Mouse (Mus musculus): ENCODE measurements at regions not wholly inside any gene's neighbourhood (a gene's known extent, or its start where the extent isn't known, plus 50 kb on each side); places are given as distances from the start of the nearest gene placed in this dataset.

- H3K36me3 ChIP-seq (ENCODE audit: control insufficient read depth, insufficient read depth, low read length), result no peaks in the 10 kb centered on the region
- 84% methylated on average over 9 of the region's 9 CpGs for WGBS
- ATAC-seq (replicated peaks; ENCODE audit: low FRiP score), result no peak
Measured at GRCm38 (mm10) chr3:31433201-31433600, 123.0 kb upstream of the Slc7a14 start.

DNA sequence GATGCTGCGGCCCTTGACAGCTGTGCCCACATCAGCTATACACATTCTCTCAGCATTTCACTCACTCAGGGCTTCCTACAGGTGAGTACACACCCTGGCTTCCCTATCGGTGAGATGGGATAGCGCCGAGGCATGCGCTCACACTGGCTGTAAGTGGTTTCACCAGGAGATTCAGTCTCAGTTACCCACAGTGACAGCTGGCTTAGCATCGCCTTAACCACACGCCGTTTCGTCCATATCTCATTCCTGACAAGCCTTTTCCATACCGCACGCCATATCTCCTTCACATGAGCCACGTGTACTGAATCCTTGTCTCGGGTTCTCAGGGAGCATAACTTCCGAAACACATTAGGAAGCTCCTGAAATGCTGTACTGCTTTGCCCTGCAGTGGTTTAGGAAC, 113.3 kb upstream of the Slc7a14 start:
- DNase-seq (ENCODE audit: low spot score) (no peak), ATAC-seq (replicated peaks; ENCODE audit: low FRiP score) (no peak)
- 87% methylated on average over 14 of the region's 14 CpGs for WGBS
- Histone ChIP-seq H3K27ac (ENCODE audit: low read depth, low read length) (no peak overlapping the region), H3K4me1 (replicated peaks; ENCODE audit: control insufficient read depth, insufficient read depth, low read length) (no peaks in the 10 kb centered on the region), H3K27me3 (replicated peaks; ENCODE audit: control insufficient read depth, insufficient read depth, low read length) (no peaks in the 10 kb centered on the region), H3K9ac (ENCODE audit: low read depth, low read length) (no peak overlapping the region), H3K9me3 (ENCODE audit: control insufficient read depth, low read length) (no peaks in the 10 kb centered on the region), H3K4me2 (no peak overlapping the region), H3K4me3 (ENCODE audit: low read depth, low read length) (no peak overlapping the region), H3K36me3 (ENCODE audit: control insufficient read depth, insufficient read depth, low read length) (no peaks in the 10 kb centered on the region)

More at GRCm38 (mm10) chr3:31433201-31433600, 123.0 kb upstream of the Slc7a14 start:
- Histone ChIP-seq H3K9me3 (ENCODE audit: control insufficient read depth, low read length) (no peaks in the 10 kb centered on the region), H3K27ac (ENCODE audit: low read depth, low read length) (no peak overlapping the region), H3K4me1 (replicated peaks; ENCODE audit: control insufficient read depth, insufficient read depth, low read length) (0 out of 2 replicates have a peak, but pooled peaks cover 3% of the 10 kb centered on the region), H3K9ac (ENCODE audit: low read depth, low read length) (no peak overlapping the region), H3K27me3 (replicated peaks; ENCODE audit: control insufficient read depth, insufficient read depth, low read length) (no peaks in the 10 kb centered on the region), H3K4me2 (no peak overlapping the region), H3K4me3 (ENCODE audit: low read depth, low read length) (no peak overlapping the region)
- DNase-seq (ENCODE audit: low spot score), result no peak

GRCm38 (mm10) chr3:31408802-31409201, 98.6 kb upstream of the Slc7a14 start:
- H3K9me3 ChIP-seq (ENCODE audit: control insufficient read depth, low read length), result no peaks in the 10 kb centered on the region
- H3K4me2 ChIP-seq, result no peak overlapping the region
- 51% methylated on average over 4 of the region's 4 CpGs for WGBS
- ATAC-seq (replicated peaks; ENCODE audit: low FRiP score) (no peak), DNase-seq (ENCODE audit: low spot score) (no peak)
- H3K36me3 ChIP-seq (ENCODE audit: control insufficient read depth, insufficient read depth, low read length), result no peaks in the 10 kb centered on the region
- no peaks in the 10 kb centered on the region for H3K27me3 ChIP-seq (replicated peaks; ENCODE audit: control insufficient read depth, insufficient read depth, low read length)
- H3K4me1 ChIP-seq (replicated peaks; ENCODE audit: control insufficient read depth, insufficient read depth, low read length), result no peaks in the 10 kb centered on the region
- H3K27ac ChIP-seq (ENCODE audit: low read depth, low read length), result no peak overlapping the region
- H3K9ac ChIP-seq (ENCODE audit: low read depth, low read length), result no peak overlapping the region
- no peak overlapping the region for H3K4me3 ChIP-seq (ENCODE audit: low read depth, low read length)

GRCm38 (mm10) chr3:31405880-31406279, 95.7 kb upstream of the Slc7a14 start:
- DNase-seq (ENCODE audit: low spot score), result no peak
- Histone ChIP-seq H3K27me3 (replicated peaks; ENCODE audit: control insufficient read depth, insufficient read depth, low read length) (no peaks in the 10 kb centered on the region), H3K4me1 (replicated peaks; ENCODE audit: control insufficient read depth, insufficient read depth, low read length) (no peaks in the 10 kb centered on the region), H3K36me3 (ENCODE audit: control insufficient read depth, insufficient read depth, low read length) (no peaks in the 10 kb centered on the region), H3K4me3 (ENCODE audit: low read depth, low read length) (no peak overlapping the region), H3K9me3 (ENCODE audit: control insufficient read depth, low read length) (no peaks in the 10 kb centered on the region), H3K4me2 (no peak overlapping the region), H3K9ac (ENCODE audit: low read depth, low read length) (no peak overlapping the region), H3K27ac (ENCODE audit: low read depth, low read length) (no peak overlapping the region)
- 19% methylated on average over 1 of the region's 1 CpGs for WGBS
- no peak for ATAC-seq (replicated peaks; ENCODE audit: low FRiP score)

- 88% methylated on average over 2 of the region's 2 CpGs for WGBS
Measured at GRCm38 (mm10) chr3:31399136-31399535, 89.0 kb upstream of the Slc7a14 start.

GRCm38 (mm10) chr3:31394533-31394932, 84.4 kb upstream of the Slc7a14 start:
- ATAC-seq (replicated peaks; ENCODE audit: low FRiP score), result no peak
- no peak for DNase-seq (ENCODE audit: low spot score)
- Histone ChIP-seq H3K9me3 (ENCODE audit: control insufficient read depth, low read length) (0 out of 2 replicates have a peak, but pooled peaks cover 3% of the 10 kb centered on the region), H3K4me3 (ENCODE audit: low read depth, low read length) (no peak overlapping the region), H3K36me3 (ENCODE audit: control insufficient read depth, insufficient read depth, low read length) (no peaks in the 10 kb centered on the region), H3K4me1 (replicated peaks; ENCODE audit: control insufficient read depth, insufficient read depth, low read length) (no peaks in the 10 kb centered on the region), H3K4me2 (no peak overlapping the region), H3K9ac (ENCODE audit: low read depth, low read length) (no peak overlapping the region), H3K27ac (ENCODE audit: low read depth, low read length) (no peak overlapping the region), H3K27me3 (replicated peaks; ENCODE audit: control insufficient read depth, insufficient read depth, low read length) (no peaks in the 10 kb centered on the region)
- WGBS, result 86% methylated on average over 4 of the region's 4 CpGs

More at GRCm38 (mm10) chr3:31399136-31399535, 89.0 kb upstream of the Slc7a14 start:
- no peaks in the 10 kb centered on the region for H3K9me3 ChIP-seq (ENCODE audit: control insufficient read depth, low read length)
- no peaks in the 10 kb centered on the region for H3K36me3 ChIP-seq (ENCODE audit: control insufficient read depth, insufficient read depth, low read length)
- no peak overlapping the region for H3K4me3 ChIP-seq (ENCODE audit: low read depth, low read length)
- no peak overlapping the region for H3K9ac ChIP-seq (ENCODE audit: low read depth, low read length)
- no peaks in the 10 kb centered on the region for H3K4me1 ChIP-seq (replicated peaks; ENCODE audit: control insufficient read depth, insufficient read depth, low read length)
- no peak overlapping the region for H3K4me2 ChIP-seq
- H3K27me3 ChIP-seq (replicated peaks; ENCODE audit: control insufficient read depth, insufficient read depth, low read length), result no peaks in the 10 kb centered on the region
- ATAC-seq (replicated peaks; ENCODE audit: low FRiP score) (no peak), DNase-seq (ENCODE audit: low spot score) (no peak)
- no peak overlapping the region for H3K27ac ChIP-seq (ENCODE audit: low read depth, low read length)

DNA sequence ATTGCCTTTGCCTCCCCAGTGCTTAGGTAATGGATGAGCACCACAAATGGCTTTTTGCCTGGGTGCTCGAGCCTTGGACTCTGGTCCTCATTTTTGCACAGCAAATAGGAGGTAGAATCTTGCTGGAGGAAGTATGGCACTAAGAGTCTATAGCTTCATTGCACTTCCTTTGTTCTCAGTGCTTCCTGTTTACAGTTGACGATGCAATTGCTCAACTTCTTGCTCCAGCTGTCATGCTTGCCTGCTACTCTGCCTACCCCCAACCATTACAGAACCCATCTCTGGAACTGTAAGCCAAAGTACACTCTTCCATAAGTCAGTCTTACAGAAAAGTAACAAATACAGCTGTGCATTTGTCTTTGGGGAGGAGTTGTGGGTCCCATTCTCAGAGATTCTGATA, 79.8 kb upstream of the Slc7a14 start:
- no peak overlapping the region for H3K9ac ChIP-seq (ENCODE audit: low read depth, low read length)
- 48% methylated on average over 2 of the region's 2 CpGs for WGBS
- no peaks in the 10 kb centered on the region for H3K36me3 ChIP-seq (ENCODE audit: control insufficient read depth, insufficient read depth, low read length)
- H3K9me3 ChIP-seq (ENCODE audit: control insufficient read depth, low read length), result 0 out of 2 replicates have a peak, but pooled peaks cover 3% of the 10 kb centered on the region
- no peaks in the 10 kb centered on the region for H3K27me3 ChIP-seq (replicated peaks; ENCODE audit: control insufficient read depth, insufficient read depth, low read length)
- ATAC-seq (replicated peaks; ENCODE audit: low FRiP score) (no peak), DNase-seq (ENCODE audit: low spot score) (no peak)
- no peak overlapping the region for H3K4me2 ChIP-seq
- no peak overlapping the region for H3K4me3 ChIP-seq (ENCODE audit: low read depth, low read length)
- H3K4me1 ChIP-seq (replicated peaks; ENCODE audit: control insufficient read depth, insufficient read depth, low read length), result no peaks in the 10 kb centered on the region
- no peak overlapping the region for H3K27ac ChIP-seq (ENCODE audit: low read depth, low read length)

- no peak overlapping the region for H3K9ac ChIP-seq (ENCODE audit: low read depth, low read length)
- ATAC-seq (replicated peaks; ENCODE audit: low FRiP score) (no peak), DNase-seq (ENCODE audit: low spot score) (no peak)
- no peak overlapping the region for H3K27ac ChIP-seq (ENCODE audit: low read depth, low read length)
- no peaks in the 10 kb centered on the region for H3K27me3 ChIP-seq (replicated peaks; ENCODE audit: control insufficient read depth, insufficient read depth, low read length)
- no peaks in the 10 kb centered on the region for H3K9me3 ChIP-seq (ENCODE audit: control insufficient read depth, low read length)
- no peak overlapping the region for H3K4me2 ChIP-seq
- H3K4me3 ChIP-seq (ENCODE audit: low read depth, low read length), result no peak overlapping the region
- H3K4me1 ChIP-seq (replicated peaks; ENCODE audit: control insufficient read depth, insufficient read depth, low read length), result no peaks in the 10 kb centered on the region
- 69% methylated on average over 3 of the region's 3 CpGs for WGBS
- H3K36me3 ChIP-seq (ENCODE audit: control insufficient read depth, insufficient read depth, low read length), result no peaks in the 10 kb centered on the region
Measured at GRCm38 (mm10) chr3:31375678-31376077, 65.5 kb upstream of the Slc7a14 start.

DNA sequence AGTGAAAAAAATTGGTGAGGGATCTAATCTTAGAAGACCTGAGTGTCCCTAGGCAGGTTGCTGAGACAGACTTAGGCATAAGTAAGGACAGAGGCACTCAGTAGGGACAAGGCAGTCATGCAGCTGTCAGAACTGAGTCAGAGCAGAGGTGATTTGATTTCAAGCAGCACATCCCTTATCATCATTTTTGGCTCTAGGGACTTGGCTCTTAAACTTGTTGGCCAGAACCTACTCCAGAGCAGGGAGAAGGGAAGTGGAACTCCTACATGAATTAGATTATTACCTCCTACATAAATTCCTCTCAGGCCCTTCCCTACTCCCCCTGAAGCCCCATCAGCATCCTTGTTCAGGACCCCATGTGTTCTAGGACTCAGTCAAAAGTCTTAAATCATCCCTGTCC, 63.9 kb upstream of the Slc7a14 start:
- no peak overlapping the region for H3K27ac ChIP-seq (ENCODE audit: low read depth, low read length)
- H3K27me3 ChIP-seq (replicated peaks; ENCODE audit: control insufficient read depth, insufficient read depth, low read length), result no peaks in the 10 kb centered on the region
- H3K4me3 ChIP-seq (ENCODE audit: low read depth, low read length), result no peak overlapping the region
- no peak overlapping the region for H3K9ac ChIP-seq (ENCODE audit: low read depth, low read length)
- ATAC-seq (replicated peaks; ENCODE audit: low FRiP score) (no peak), DNase-seq (ENCODE audit: low spot score) (no peak)
- no peaks in the 10 kb centered on the region for H3K9me3 ChIP-seq (ENCODE audit: control insufficient read depth, low read length)
- no peaks in the 10 kb centered on the region for H3K4me1 ChIP-seq (replicated peaks; ENCODE audit: control insufficient read depth, insufficient read depth, low read length)
- no peak overlapping the region for H3K4me2 ChIP-seq
- no peaks in the 10 kb centered on the region for H3K36me3 ChIP-seq (ENCODE audit: control insufficient read depth, insufficient read depth, low read length)

Measured in liver, embryonic 11.5 days (tissue).